ENCODE assay signal across 9 mouse cellular contexts in genomic region chr15:81584466-81584865, GRCm38 (mm10). TPM values are rescaled to one million over a fixed set of nuclear protein-coding genes. Genes with fewer than 3 reads are reported as not detected.
DNase-seq lines count a peak whose midpoint lies in the region; ATAC-seq and TF ChIP-seq lines count a peak whose summit lies in the region.
"Had no signal": no experiment of that assay in that cellular context is flagged by ENCODE, and none has a peak within 500 bp of the region (broad histone marks: within the 10 kb centered on the region; RNA-seq: fewer than 3 reads in every experiment).

No protein-coding gene starts in this region.

- no peaks in the 10 kb centered on the region for H3K9me3 ChIP-seq in hindbrain, embryonic 12.5 days (replicated peaks)
- no peaks in the 10 kb centered on the region for H3K9me3 ChIP-seq in midbrain, embryonic 12.5 days

- TF ChIP-seq CTCF in kidney, adult 2 months (conservative IDR thresholded peaks at IDR 0.05; ENCODE audit: insufficient read depth, insufficient read length, low read depth, low read length), result no peak
- no peak for TF ChIP-seq CTCF in bone marrow macrophage, adult 2 months (IDR thresholded peaks at IDR 0.05; ENCODE audit: low read depth, low read length)

- H3K4me3 ChIP-seq in kidney, adult 2 months (ENCODE audit: insufficient read depth, low read depth, low read length), result peak overlapping the region; percentile 50
- H3K4me3 ChIP-seq in bone marrow macrophage, adult 2 months (ENCODE audit: insufficient read depth, low read length), result peak overlapping the region; percentile 74
- peak overlapping the region; percentile 88 for H3K4me3 ChIP-seq in hindbrain, embryonic 12.5 days
- H3K4me3 ChIP-seq in midbrain, embryonic 12.5 days, result peak overlapping the region; percentile 99

- no peaks in the 10 kb centered on the region for H3K27me3 ChIP-seq in kidney, adult 2 months (replicated peaks; ENCODE audit: control insufficient read depth, insufficient read depth, low read length)
- H3K27me3 ChIP-seq in hindbrain, embryonic 12.5 days, result no peaks in the 10 kb centered on the region
- no peaks in the 10 kb centered on the region for H3K27me3 ChIP-seq in midbrain, embryonic 12.5 days
- H3K27me3 ChIP-seq: Patski had no signal

- 5% methylated on average over 3 of the region's 3 CpGs for WGBS in kidney, adult 2 months
- 22% methylated on average over 3 of the region's 3 CpGs for WGBS in hindbrain, embryonic 12.5 days
- 20% methylated on average over 3 of the region's 3 CpGs for WGBS in midbrain, embryonic 12.5 days

- no peak for DNase-seq in kidney, adult 2 months
- DNase-seq in kidney, postnatal 25 days, result no peak
- DNase-seq in spleen, postnatal 10 days (ENCODE audit: low spot score in 2 of 2), result no peak
- DNase-seq in ovary, postnatal 14 days (ENCODE audit: low spot score), result no peak
- no peak for DNase-seq in left cerebral cortex, adult 9 months (ENCODE audit: low spot score in 2 of 2)

- ATAC-seq in hindbrain, embryonic 12.5 days (ENCODE audit: low FRiP score), result no peak
- no peak; the same call in 1 of the 2 replicates for ATAC-seq in midbrain, embryonic 12.5 days (ENCODE audit: low FRiP score, low read depth)

- peaks cover 5% of the 10 kb centered on the region; the same call in 1 of the 2 replicates for H3K4me1 ChIP-seq in kidney, adult 2 months (ENCODE audit: control insufficient read depth, insufficient read depth, low read length)
- H3K4me1 ChIP-seq in bone marrow macrophage, adult 2 months (ENCODE audit: control insufficient read depth, insufficient read depth, low read length), result peaks cover 16% of the 10 kb centered on the region
- peaks cover 19% of the 10 kb centered on the region for H3K4me1 ChIP-seq in hindbrain, embryonic 12.5 days
- H3K4me1 ChIP-seq in midbrain, embryonic 12.5 days, result peaks cover 21% of the 10 kb centered on the region

- H3K36me3 ChIP-seq in kidney, adult 2 months (ENCODE audit: control insufficient read depth, insufficient read depth, low read length), result no peaks in the 10 kb centered on the region
- peaks cover under 1% of the 10 kb centered on the region; the same call in 1 of the 2 replicates for H3K36me3 ChIP-seq in hindbrain, embryonic 12.5 days
- H3K36me3 ChIP-seq in midbrain, embryonic 12.5 days, result peaks cover under 1% of the 10 kb centered on the region; the same call in 1 of the 2 replicates

- H3K27ac ChIP-seq in kidney, adult 2 months (ENCODE audit: insufficient read depth, low read depth, low read length), result peak overlapping the region; percentile 90
- peak overlapping the region; percentile 82 for H3K27ac ChIP-seq in bone marrow macrophage, adult 2 months (ENCODE audit: insufficient read depth, low read depth, low read length)
- H3K27ac ChIP-seq in hindbrain, embryonic 12.5 days, result peak overlapping the region; percentile 100
- H3K27ac ChIP-seq in midbrain, embryonic 12.5 days (replicated peaks), result peak overlapping the region; percentile 100

- H3K4me2 ChIP-seq in hindbrain, embryonic 12.5 days (replicated peaks), result peak overlapping the region; percentile 55
- peak overlapping the region; percentile 82 for H3K4me2 ChIP-seq in midbrain, embryonic 12.5 days (replicated peaks)

- TF ChIP-seq POLR2A in kidney, adult 2 months (IDR thresholded peaks at IDR 0.05; ENCODE audit: low read depth, low read length), result no peak
- no peak for TF ChIP-seq POLR2A in bone marrow macrophage, adult 2 months (IDR thresholded peaks at IDR 0.05; ENCODE audit: borderline replicate concordance, low read depth, low read length)

- H3K9ac ChIP-seq in hindbrain, embryonic 12.5 days, result peak overlapping the region; percentile 67
- H3K9ac ChIP-seq in midbrain, embryonic 12.5 days (replicated peaks), result peak overlapping the region; percentile 50

RNA-seq across cellular contexts. Expression of gene Ep300, which starts 0.7 kb away (rescaled TPM):
- polyA plus RNA-seq in kidney, adult 2 months (2012; rRNA removed), result 20.3 and 24.4 TPM in 2 replicates
- 66.3 and 72.9 TPM in 2 replicates for polyA plus RNA-seq in bone marrow macrophage, adult 2 months (2012; ENCODE audit: insufficient read depth, insufficient read length, missing spikeins)
- 30.4 and 33.8 TPM in 2 replicates for polyA plus RNA-seq in hindbrain, embryonic 12.5 days (2016; fragmentation: Nextera tagmentation; extraction: Ambion mirVana)
- 27.2 and 30.9 TPM in 2 replicates for polyA plus RNA-seq in midbrain, embryonic 12.5 days (2016; fragmentation: Nextera tagmentation; extraction: Ambion mirVana)
